Mouse (Mus musculus): ENCODE data around the gene Gm49339.

DNA sequence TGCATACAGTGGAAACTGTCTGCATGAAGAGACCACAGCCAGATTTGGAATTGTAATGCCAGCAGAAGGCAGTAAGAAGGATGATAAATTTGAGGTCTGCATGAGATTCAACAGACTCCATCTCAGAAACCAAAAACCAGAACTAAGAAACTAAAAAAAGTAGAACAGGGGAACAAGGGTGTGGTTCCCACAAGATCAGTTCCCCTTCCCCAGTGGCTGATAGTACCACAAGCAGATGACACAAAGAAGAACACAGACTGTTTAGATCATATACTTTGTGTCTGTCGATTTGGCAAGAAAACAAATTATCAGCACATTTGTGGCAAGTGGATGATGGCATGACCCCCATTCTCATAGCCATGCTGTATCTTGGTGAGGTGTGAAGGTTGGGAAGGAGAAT lies 24.6 kb upstream of the Gm49339 start:
- TF ChIP-seq GATA1 (IDR thresholded peaks at IDR 0.05; ENCODE audit: low read length) (no peak), TAL1 (IDR thresholded peaks at IDR 0.05; ENCODE audit: low read length) (no peak)

Data from erythroblast, embryonic 14.5 days (primary cell).